Mouse (Mus musculus): Measurements from ENCODE around the gene Cabp2.
A peak's percentile ranks its signal among the peaks of the same experiment; 100 is the strongest.
"Not testable (repeated sequence)": the region's sequence is repeated elsewhere in the genome, so short reads cannot be mapped to it uniquely, and the experiment has no call there.

The Cabp2 gene

GRCm38 (mm10) chr19:4081394-4081793 lies at the start of gene Cabp2:
Gene Cabp2 (plus strand): TSS chr19:4081578.
- no peak for DNase-seq (ENCODE audit: low read depth, low spot score)

- DNase-seq (ENCODE audit: low read depth, low spot score) = no peak
Measured at GRCm38 (mm10) chr19:4032668-4033067, 48.7 kb upstream of the Cabp2 start.

- DNase-seq (ENCODE audit: low read depth, low spot score) = no peak
Measured at GRCm38 (mm10) chr19:4033298-4033697, 48.1 kb upstream of the Cabp2 start.

- DNase-seq (ENCODE audit: low read depth, low spot score) = no peak
Measured at GRCm38 (mm10) chr19:4033742-4034141, 47.6 kb upstream of the Cabp2 start.

- no peak for DNase-seq (ENCODE audit: low read depth, low spot score)
Measured at GRCm38 (mm10) chr19:4036327-4037045, 44.9 kb upstream of the Cabp2 start.

GRCm38 (mm10) chr19:4037154-4037787 lies 44.1 kb upstream of the Cabp2 start:
- not testable (repeated sequence) for DNase-seq (ENCODE audit: low read depth, low spot score)

GRCm38 (mm10) chr19:4037788-4038232 lies 43.6 kb upstream of the Cabp2 start, which contains the start of gene Gstp1:
Gene Gstp1 (minus strand): TSS chr19:4037985.
- DNase-seq (ENCODE audit: low read depth, low spot score) = peak; percentile 70

- DNase-seq (ENCODE audit: low read depth, low spot score) = not testable (repeated sequence)
Measured at GRCm38 (mm10) chr19:4040941-4041340, 40.4 kb upstream of the Cabp2 start.

GRCm38 (mm10) chr19:4041500-4041899 lies 39.9 kb upstream of the Cabp2 start:
- DNase-seq (ENCODE audit: low read depth, low spot score) = not testable (repeated sequence)

GRCm38 (mm10) chr19:4042124-4042523 lies 39.3 kb upstream of the Cabp2 start:
- peak; percentile 76 for DNase-seq (ENCODE audit: low read depth, low spot score)

GRCm38 (mm10) chr19:4044109-4044508 lies 37.3 kb upstream of the Cabp2 start:
- not testable (repeated sequence) for DNase-seq (ENCODE audit: low read depth, low spot score)

GRCm38 (mm10) chr19:4045966-4046865 lies 35.2 kb upstream of the Cabp2 start, which contains the start of gene Gstp2:
Gene Gstp2 (minus strand): TSS chr19:4046023.
- DNase-seq (ENCODE audit: low read depth, low spot score) = peak; percentile 94

- DNase-seq (ENCODE audit: low read depth, low spot score) = peak; percentile 91
Measured at GRCm38 (mm10) chr19:4046866-4047254, 34.5 kb upstream of the Cabp2 start.

GRCm38 (mm10) chr19:4047859-4048258 lies 33.5 kb upstream of the Cabp2 start:
- peak; percentile 92 for DNase-seq (ENCODE audit: low read depth, low spot score)

- not testable (repeated sequence) for DNase-seq (ENCODE audit: low read depth, low spot score)
Measured at GRCm38 (mm10) chr19:4049069-4049468, 32.3 kb upstream of the Cabp2 start.

GRCm38 (mm10) chr19:4051016-4051415 lies 30.4 kb upstream of the Cabp2 start:
- peak; percentile 62 for DNase-seq (ENCODE audit: low read depth, low spot score)

GRCm38 (mm10) chr19:4051741-4052515 lies 29.4 kb upstream of the Cabp2 start:
- DNase-seq (ENCODE audit: low read depth, low spot score) = peak; percentile 69

- DNase-seq (ENCODE audit: low read depth, low spot score) = no peak
Measured at GRCm38 (mm10) chr19:4052516-4053030, 28.8 kb upstream of the Cabp2 start.

GRCm38 (mm10) chr19:4054613-4055012 lies 26.8 kb upstream of the Cabp2 start:
- DNase-seq (ENCODE audit: low read depth, low spot score) = no peak

GRCm38 (mm10) chr19:4055216-4055946 lies 26.0 kb upstream of the Cabp2 start:
- DNase-seq (ENCODE audit: low read depth, low spot score) = no peak
